Mouse (Mus musculus) megakaryocyte, embryonic 14.5 days (primary cell): Measurements from ENCODE around the gene Vps37b.

Experiments
- FLI1 ChIP-seq: IDR thresholded peaks from 2 replicates; pipeline ENCODE4 v1.6.1; 2012; ENCODE audit warnings: low read length, inconsistent platforms, mixed read lengths
- GATA1 ChIP-seq: IDR thresholded peaks from 3 replicates; pipeline ENCODE4 v1.6.1; 2012; ENCODE audit warnings: mixed read lengths, low read length, inconsistent platforms, borderline replicate concordance

DNA sequence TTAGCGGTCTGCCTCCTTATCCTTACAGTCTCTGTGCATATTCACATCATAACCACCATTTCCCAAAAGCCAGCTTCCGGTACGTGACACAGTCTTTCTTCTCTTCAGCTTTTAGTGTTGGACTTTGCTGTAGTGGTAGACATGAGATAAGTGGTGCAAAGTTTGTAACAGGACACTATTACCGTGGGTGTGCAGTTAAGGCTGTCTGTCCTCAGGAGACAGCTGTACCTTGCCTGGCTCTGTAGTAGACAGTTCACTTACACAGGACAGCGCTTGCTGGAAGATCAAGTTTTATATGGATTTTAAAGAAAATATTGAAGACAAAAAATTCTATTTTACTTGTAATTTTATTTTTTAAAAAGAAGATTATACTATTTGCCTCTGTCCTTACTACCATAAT, 63.6 kb downstream of the Vps37b start:
- TF ChIP-seq GATA1 (no peak), FLI1 (no peak)
